Mouse (Mus musculus) skeletal muscle tissue, adult 2 months (tissue): ENCODE results near the gene Pccb.

Source experiments
- DNase-seq: peaks from one replicate; pipeline ENCODE4 v3.0.0-alpha.2; 2012; ENCODE audit warnings: low read depth, low spot score

Gene Pccb

GRCm38 (mm10) chr9:101034448-101035098 is at the start of gene Pccb:
TSS of gene Pccb (minus strand) at chr9:101034898.
- peak; percentile 99 for DNase-seq

GRCm38 (mm10) chr9:101083728-101084127 is 49.0 kb upstream of the Pccb start:
- no peak for DNase-seq

GRCm38 (mm10) chr9:101080046-101080685 is 45.5 kb upstream of the Pccb start:
- no peak for DNase-seq

GRCm38 (mm10) chr9:101078579-101078978 is 43.9 kb upstream of the Pccb start:
- no peak for DNase-seq

DNA sequence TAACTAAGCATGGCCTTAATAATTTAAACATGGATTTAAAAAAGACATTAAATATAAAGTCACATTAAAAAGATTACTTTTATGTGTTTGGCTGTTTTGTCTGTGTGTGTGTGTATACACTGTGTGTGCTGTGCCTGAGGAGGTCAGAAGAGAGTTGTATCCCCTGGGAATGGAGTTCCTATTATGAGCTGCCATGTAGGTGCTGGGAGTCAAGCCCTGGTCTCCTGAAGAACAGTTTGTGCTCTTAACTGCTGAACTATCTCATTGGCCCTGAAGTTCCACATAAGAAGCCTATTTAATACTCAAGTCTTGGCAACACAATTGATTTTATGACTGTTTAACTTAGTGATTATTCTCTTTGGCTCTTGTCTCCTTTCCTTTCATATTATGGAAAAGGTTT is 42.8 kb upstream of the Pccb start:
- DNase-seq: no peak

- DNase-seq: no peak
Observed at GRCm38 (mm10) chr9:101076095-101076875, 41.6 kb upstream of the Pccb start.

DNA sequence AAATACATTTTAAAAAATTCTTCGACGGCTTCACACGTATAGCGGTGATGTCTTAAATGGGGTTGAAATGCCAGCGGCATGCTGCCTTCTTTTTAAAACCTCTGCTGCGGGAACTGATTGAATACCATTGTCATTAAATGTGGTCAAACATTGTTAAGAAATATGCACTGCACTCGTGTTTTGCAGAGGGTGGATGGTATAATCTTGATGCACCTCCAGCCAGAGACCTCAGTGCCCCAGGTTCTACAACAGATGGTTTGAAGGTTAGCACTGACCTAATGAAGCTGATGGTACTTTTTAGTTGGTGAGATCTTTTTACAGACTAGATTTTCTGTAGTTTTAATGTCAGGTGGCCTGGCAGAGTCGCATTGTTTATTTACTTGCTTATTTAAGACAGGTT is 41.0 kb upstream of the Pccb start:
- DNase-seq: no peak

GRCm38 (mm10) chr9:101075091-101075581 is 40.4 kb upstream of the Pccb start:
- DNase-seq: no peak

DNA sequence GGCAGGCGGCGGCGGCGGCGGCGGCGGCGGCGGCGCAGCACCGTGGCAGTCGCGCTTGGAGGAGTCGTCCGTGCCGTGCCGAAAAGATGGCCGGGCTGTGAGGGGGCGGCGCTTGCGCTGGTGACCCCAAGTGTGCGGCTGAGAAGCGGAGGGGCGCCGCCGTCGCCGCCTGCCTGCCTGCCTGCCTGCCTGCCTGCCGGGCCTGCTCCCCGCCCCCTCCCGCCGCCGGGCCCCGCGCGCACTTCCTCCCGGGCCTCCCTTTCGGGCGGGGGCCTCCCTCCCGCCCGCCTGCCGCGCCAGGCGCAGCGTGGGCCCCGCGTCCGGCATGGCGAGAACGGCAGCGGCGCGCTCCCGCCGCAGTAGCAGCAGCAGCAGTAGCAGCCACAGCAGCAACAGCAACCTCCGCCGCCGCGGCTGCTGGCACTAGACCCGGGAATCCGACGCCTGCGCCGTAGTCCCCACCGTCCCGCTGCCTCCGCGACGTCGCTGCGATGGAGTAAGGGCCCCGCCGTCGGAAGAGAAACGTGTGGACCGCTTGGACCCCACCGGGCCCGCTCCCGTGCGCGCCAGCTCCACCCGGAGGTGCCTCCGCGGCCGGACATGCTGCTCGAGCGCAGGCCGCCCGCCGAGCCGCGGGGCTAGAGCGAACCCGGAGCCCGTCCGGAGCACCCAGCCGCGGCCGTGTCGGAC is 39.8 kb upstream of the Pccb start:
- DNase-seq: peak; percentile 67

DNA sequence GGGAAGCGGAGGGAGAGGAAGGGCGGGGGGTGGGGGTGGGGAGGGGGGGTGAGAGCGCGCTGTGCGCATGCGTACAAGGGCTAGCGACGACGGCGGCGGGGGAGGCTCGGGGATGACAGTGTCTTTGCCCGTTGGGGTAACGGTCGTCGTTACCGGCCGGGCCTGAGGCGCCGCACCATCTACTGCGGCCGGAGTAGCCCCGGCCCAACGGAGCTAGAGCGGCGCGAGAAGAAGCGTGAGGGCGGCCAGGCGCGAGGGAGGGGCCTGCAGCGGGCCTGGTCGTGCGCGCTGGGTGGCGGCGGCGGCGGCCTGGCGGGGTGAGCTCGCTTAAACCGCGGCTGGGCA is 39.3 kb upstream of the Pccb start, which contains the start of gene Msl2:
TSS of gene Msl2 (plus strand) at position 115 of the 345 bp plus-strand sequence.
- DNase-seq: no peak

DNA sequence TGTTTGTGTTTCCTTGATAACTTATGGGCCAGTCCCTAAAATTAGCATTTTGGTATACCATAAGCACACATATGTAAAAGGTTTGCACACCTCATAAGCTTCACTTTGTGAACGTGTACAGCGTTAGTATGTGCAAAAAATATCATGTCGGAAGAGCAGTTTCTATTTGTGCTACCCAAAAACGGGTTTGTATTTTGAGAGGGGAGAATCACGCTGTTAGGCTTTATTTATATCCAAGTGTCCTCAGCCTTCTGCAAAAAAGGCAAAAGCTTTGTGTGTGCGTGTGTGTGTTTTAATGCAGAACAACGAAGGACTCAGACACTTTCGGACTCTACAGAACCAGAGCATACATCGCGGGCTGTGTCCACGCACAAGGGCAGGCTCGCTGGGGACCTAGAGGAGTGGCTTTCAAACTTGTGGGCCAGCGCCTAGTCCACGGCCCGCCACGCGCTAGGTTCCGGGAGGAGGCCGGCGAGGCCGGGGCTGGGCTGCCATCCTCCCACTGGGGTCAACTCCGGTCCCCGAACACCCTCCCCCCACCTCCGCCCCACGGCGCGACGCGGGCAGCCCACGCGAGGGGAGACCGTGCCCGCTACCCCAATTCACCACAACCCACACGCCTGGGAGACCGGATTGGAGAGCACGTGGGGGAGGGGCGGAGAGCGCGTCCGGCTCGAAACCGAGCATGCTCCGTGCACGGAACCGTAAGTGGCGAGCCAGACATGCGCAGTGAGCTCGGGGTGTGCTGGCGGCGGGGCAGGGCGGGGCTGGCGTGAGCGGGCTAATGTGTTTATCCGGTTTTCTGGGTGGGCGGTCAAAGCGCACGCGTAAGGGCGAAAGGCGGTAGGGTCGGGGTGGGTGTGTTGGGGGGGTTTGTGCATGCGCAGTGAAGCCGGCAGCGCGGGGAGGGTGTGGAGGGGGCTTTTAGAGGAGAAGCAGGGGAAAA is 38.6 kb upstream of the Pccb start:
- peak; percentile 100 for DNase-seq

GRCm38 (mm10) chr9:101072506-101072905 is 37.8 kb upstream of the Pccb start:
- no peak for DNase-seq

DNA sequence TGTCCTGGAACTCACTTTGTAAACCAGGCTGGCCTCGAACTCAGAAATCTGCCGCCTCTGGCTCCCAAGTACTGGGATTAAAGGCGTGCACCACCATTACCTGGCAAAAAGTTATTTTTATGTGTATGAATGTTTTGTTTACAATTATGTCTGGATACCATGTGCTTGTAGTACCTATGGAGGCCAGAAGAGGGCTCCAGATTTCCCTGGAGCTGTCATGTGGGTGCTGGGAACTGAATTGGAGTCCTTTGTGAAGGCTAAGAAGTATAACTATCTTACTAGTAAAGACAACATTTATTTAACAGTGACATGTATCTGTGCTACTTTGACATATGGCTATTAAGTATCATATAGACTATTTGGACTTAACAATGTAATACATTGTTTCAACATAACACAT is 35.1 kb upstream of the Pccb start:
- no peak for DNase-seq

GRCm38 (mm10) chr9:101065076-101065602 is 30.4 kb upstream of the Pccb start:
- no peak for DNase-seq

- no peak for DNase-seq
Observed at GRCm38 (mm10) chr9:101062253-101062780, 27.6 kb upstream of the Pccb start.

DNA sequence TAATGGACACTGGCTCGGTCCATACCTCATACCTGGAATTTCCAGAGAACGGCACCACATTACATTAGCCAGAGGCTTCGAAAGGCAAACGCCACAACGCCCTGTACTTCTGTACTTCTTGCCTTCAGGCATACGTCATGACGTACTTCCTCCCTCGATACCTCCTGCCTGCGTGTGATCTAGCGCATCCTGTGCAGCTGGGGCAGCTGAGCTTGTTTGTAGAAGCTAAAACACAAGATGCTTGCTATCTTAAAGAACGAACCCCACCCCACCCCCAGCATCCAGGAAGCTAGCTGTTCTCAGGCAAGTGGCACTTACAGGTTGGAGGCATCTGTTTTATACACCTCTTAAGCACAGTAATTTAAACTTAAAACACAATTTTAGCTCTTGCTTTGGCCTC is 26.3 kb upstream of the Pccb start:
- DNase-seq: no peak

- no peak for DNase-seq
Observed at GRCm38 (mm10) chr9:101057156-101057555, 22.5 kb upstream of the Pccb start.

DNA sequence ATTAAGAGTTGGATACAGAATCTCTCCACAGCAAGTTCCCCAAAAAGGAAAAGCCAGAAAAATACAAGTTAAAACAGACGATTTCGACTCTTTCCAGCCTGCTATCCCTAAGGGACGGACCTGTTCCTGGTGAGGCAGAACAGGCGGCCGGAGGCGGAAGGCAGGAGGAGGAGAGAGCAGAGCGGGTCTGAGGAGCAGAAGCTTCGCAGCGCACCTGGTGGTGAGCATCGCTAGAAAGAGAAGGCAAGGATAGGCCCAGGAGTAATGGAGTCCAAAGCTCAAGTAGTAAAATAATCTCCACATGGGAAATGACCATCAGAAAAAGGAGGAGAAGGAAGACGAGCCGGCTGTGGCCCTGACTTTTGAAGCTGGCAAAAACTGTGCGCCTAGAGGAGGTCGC is 18.6 kb upstream of the Pccb start:
- DNase-seq: no peak

DNA sequence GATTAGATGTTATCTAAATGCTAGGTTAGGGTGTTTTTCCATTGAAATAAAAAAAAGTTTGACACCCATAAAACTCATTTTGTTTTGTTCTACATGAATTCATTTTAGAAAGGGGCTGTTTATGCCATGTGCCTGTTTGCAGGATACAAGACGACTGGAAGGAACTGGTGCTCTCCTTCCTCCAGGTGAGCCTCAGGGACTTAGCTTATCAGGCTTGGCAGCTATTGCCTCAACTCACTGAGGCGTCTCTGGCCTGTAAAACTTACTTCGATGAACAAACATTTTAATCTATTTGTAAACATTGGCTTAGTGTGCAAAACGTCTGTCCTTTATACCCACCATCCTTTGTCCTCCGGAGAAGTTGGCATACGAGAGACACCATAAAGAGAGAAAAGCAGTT is 18.0 kb upstream of the Pccb start:
- DNase-seq: no peak

DNA sequence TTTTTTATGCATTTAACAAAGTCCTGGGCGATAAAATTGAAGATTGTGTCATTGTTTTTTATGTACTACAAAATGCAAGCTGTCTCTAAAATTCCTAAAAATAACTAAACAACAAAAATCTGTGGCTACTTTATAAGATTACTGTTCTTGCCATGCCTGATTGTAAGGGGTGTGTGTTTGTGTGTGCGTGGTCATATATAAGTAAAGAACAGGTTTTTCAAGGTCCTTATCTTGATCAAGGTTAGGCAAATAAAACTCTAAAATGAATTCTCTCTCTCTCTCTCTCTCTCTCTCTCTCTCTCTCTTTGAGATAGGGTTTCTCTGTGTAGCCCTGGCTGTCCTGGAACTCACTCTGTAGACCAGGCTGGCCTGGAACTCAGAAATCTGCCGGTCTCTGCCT is 17.3 kb upstream of the Pccb start:
- no peak for DNase-seq
